Mouse (Mus musculus) myocyte (in vitro differentiated cells): ENCODE measurements around the gene Tldc1. TPM values are rescaled to one million over a fixed set of nuclear protein-coding genes. Genes with fewer than 3 reads are reported as not detected.

Experiments used
- H3K27me3 ChIP-seq: one replicate; pipeline ENCODE4 v1.6.1; 2011; ENCODE audit not compliant: control insufficient read depth, insufficient read depth, insufficient read length
- H3K36me3 ChIP-seq: one replicate; pipeline ENCODE4 v1.6.1; 2011; ENCODE audit not compliant: control insufficient read depth, insufficient read depth
- H3K4me2 ChIP-seq: one replicate; pipeline ENCODE4 v1.6.1; 2011; ENCODE audit warnings: low read depth, control low read depth
- H3K4me3 ChIP-seq: one replicate; pipeline ENCODE4 v1.5.1; 2011; ENCODE audit warnings: mild to moderate bottlenecking, control low read depth, moderate library complexity
- H3K79me2 ChIP-seq: one replicate; pipeline ENCODE4 v1.6.1; 2011; ENCODE audit not compliant: control insufficient read depth, insufficient read depth
- H3ac ChIP-seq: one replicate; pipeline ENCODE4 v1.6.1; 2011; ENCODE audit not compliant: control insufficient read depth, insufficient read length
- CEBPB ChIP-seq: IDR thresholded peaks from 2 replicates; pipeline ENCODE4 v1.6.1; 2011; ENCODE audit warnings: mild to moderate bottlenecking, moderate library complexity; ENCODE audit not compliant: poor library complexity, insufficient read depth, severe bottlenecking
- E2F4 ChIP-seq: IDR thresholded peaks from one replicate; pipeline ENCODE4 v1.6.1; 2011; ENCODE audit warnings: mild to moderate bottlenecking, control low read depth, moderate library complexity; ENCODE audit not compliant: insufficient read depth
- MAX ChIP-seq: IDR thresholded peaks from one replicate; pipeline ENCODE4 v1.6.1; 2011; ENCODE audit warnings: low read depth, mild to moderate bottlenecking, control low read depth
- MYOD1 ChIP-seq, 3 experiments: IDR thresholded peaks; one replicate each; pipeline ENCODE4 v1.6.1; 2011; ENCODE audit warnings: control low read depth in 2 of 3, low read depth in 2 of 3, mild to moderate bottlenecking in 2 of 3, moderate library complexity in 1 of 3; ENCODE audit not compliant: insufficient read length in 2 of 3, control insufficient read depth in 1 of 3
- MYOG ChIP-seq, 3 experiments: IDR thresholded peaks; one replicate each; pipeline ENCODE4 v1.6.1; 2011; ENCODE audit warnings: control low read depth in 2 of 3, low read depth in 2 of 3, mild to moderate bottlenecking in 2 of 3; ENCODE audit not compliant: insufficient read length in 2 of 3, control insufficient read depth in 1 of 3, insufficient read depth in 1 of 3
- POLR2A ChIP-seq: IDR thresholded peaks from one replicate; pipeline ENCODE4 v1.6.1; 2011; ENCODE audit warnings: low read depth, mild to moderate bottlenecking, control low read depth, moderate library complexity; ENCODE audit not compliant: insufficient read length
- POLR2AphosphoS2 ChIP-seq: IDR thresholded peaks from one replicate; pipeline ENCODE4 v1.6.1; 2011; ENCODE audit warnings: low read depth, control low read depth; ENCODE audit not compliant: insufficient read length
- REST ChIP-seq: IDR thresholded peaks from one replicate; pipeline ENCODE4 v1.6.1; 2011; ENCODE audit warnings: mild to moderate bottlenecking, control low read depth, moderate library complexity; ENCODE audit not compliant: insufficient read depth, insufficient read length
- SRF ChIP-seq: IDR thresholded peaks from one replicate; pipeline ENCODE4 v1.6.1; 2011; ENCODE audit warnings: low read depth; ENCODE audit not compliant: control insufficient read depth, insufficient read length
- TCF12 ChIP-seq: IDR thresholded peaks from one replicate; pipeline ENCODE4 v1.6.1; 2011; ENCODE audit warnings: mild to moderate bottlenecking, control low read depth; ENCODE audit not compliant: poor library complexity, insufficient read depth, severe bottlenecking
- TCF3 ChIP-seq: IDR thresholded peaks from one replicate; pipeline ENCODE4 v1.6.1; 2011; ENCODE audit warnings: low read depth, control low read depth; ENCODE audit not compliant: insufficient read length
- USF1 ChIP-seq: IDR thresholded peaks from one replicate; pipeline ENCODE4 v1.6.1; 2011; ENCODE audit warnings: low read depth, mild to moderate bottlenecking, control low read depth, moderate library complexity
- polyA plus RNA-seq: library from polyadenylated mRNA; unstranded; fragments of >200 nt; fragmentation: generic; extraction: Trizol; gene quantifications from one replicate; pipeline ENCODE4 v1.2.1, GENCODE M21; 2012; ENCODE audit warnings: missing spikeins

Gene Tldc1
- polyA plus RNA-seq, 1 experiment = 9.6 TPM

- no peaks in the 10 kb centered on the region for H3K27me3 ChIP-seq
- peak overlapping the region; percentile 46 for H3K4me3 ChIP-seq
- H3ac ChIP-seq = no peak overlapping the region
- TF ChIP-seq SRF (no peak), POLR2AphosphoS2 (no peak), MYOD1 (IDR thresholded peaks at IDR 0.05; ENCODE audit: control insufficient read depth in 1 of 3, insufficient read length in 2 of 3, low read depth in 2 of 3) (no peak), MAX (no peak), CEBPB (no peak), E2F4 (no peak), TCF3 (no peak), USF1 (no peak), POLR2A (no peak), MYOG (IDR thresholded peaks at IDR 0.05; ENCODE audit: control insufficient read depth in 1 of 3, insufficient read depth in 1 of 3, insufficient read length in 2 of 3, low read depth in 2 of 3) (no peak), REST (no peak), TCF12 (no peak)
- H3K4me2 ChIP-seq = no peak overlapping the region
- H3K36me3 ChIP-seq = no peaks in the 10 kb centered on the region
- H3K79me2 ChIP-seq = no peaks in the 10 kb centered on the region
These were observed 1.5 kb downstream of the Tldc1 start for GRCm38 (mm10) chr8:119776668-119777245.

GRCm38 (mm10) chr8:119765761-119766444, 12.3 kb downstream of the Tldc1 start:
- no peak for TF ChIP-seq TCF3
- TF ChIP-seq MAX = no peak
- no peak for TF ChIP-seq MYOG (IDR thresholded peaks at IDR 0.05; ENCODE audit: control insufficient read depth in 1 of 3, insufficient read depth in 1 of 3, insufficient read length in 2 of 3, low read depth in 2 of 3)
- TF ChIP-seq REST = no peak
- no peak for TF ChIP-seq SRF
- TF ChIP-seq MYOD1 (IDR thresholded peaks at IDR 0.05; ENCODE audit: control insufficient read depth in 1 of 3, insufficient read length in 2 of 3, low read depth in 2 of 3) = no peak
- TF ChIP-seq CEBPB = no peak
- TF ChIP-seq E2F4 = no peak
- no peak for TF ChIP-seq POLR2A
- TF ChIP-seq POLR2AphosphoS2 = no peak
- no peak for TF ChIP-seq USF1
- TF ChIP-seq TCF12 = no peak
- no peaks in the 10 kb centered on the region for H3K79me2 ChIP-seq
- H3ac ChIP-seq = no peak overlapping the region
- H3K4me3 ChIP-seq = no peak overlapping the region
- H3K27me3 ChIP-seq = no peaks in the 10 kb centered on the region
- H3K36me3 ChIP-seq = no peaks in the 10 kb centered on the region
- H3K4me2 ChIP-seq = no peak overlapping the region

GRCm38 (mm10) chr8:119765311-119765710, 12.9 kb downstream of the Tldc1 start:
- Histone ChIP-seq H3K4me2 (no peak overlapping the region), H3K36me3 (no peaks in the 10 kb centered on the region), H3K27me3 (no peaks in the 10 kb centered on the region), H3K4me3 (no peak overlapping the region), H3K79me2 (no peaks in the 10 kb centered on the region), H3ac (no peak overlapping the region)
- no peak for TF ChIP-seq TCF12
- TF ChIP-seq POLR2A = no peak
- TF ChIP-seq TCF3 = no peak
- TF ChIP-seq E2F4 = no peak
- TF ChIP-seq CEBPB = no peak
- TF ChIP-seq MYOG (IDR thresholded peaks at IDR 0.05; ENCODE audit: control insufficient read depth in 1 of 3, insufficient read depth in 1 of 3, insufficient read length in 2 of 3, low read depth in 2 of 3) = no peak
- TF ChIP-seq USF1 = no peak
- TF ChIP-seq REST = no peak
- TF ChIP-seq MAX = no peak
- no peak for TF ChIP-seq SRF
- no peak for TF ChIP-seq MYOD1 (IDR thresholded peaks at IDR 0.05; ENCODE audit: control insufficient read depth in 1 of 3, insufficient read length in 2 of 3, low read depth in 2 of 3)
- TF ChIP-seq POLR2AphosphoS2 = no peak

GRCm38 (mm10) chr8:119762226-119763220, 15.7 kb downstream of the Tldc1 start:
- no peaks in the 10 kb centered on the region for H3K36me3 ChIP-seq

More at GRCm38 (mm10) chr8:119762226-119763220, 15.7 kb downstream of the Tldc1 start:
- H3K4me3 ChIP-seq = no peak overlapping the region
- no peak overlapping the region for H3ac ChIP-seq
- no peak overlapping the region for H3K4me2 ChIP-seq
- H3K79me2 ChIP-seq = no peaks in the 10 kb centered on the region
- TF ChIP-seq POLR2A = no peak
- TF ChIP-seq MAX = no peak
- H3K27me3 ChIP-seq = no peaks in the 10 kb centered on the region
